Mouse (Mus musculus): ENCODE results near the gene Arhgef7. TPM values are rescaled to one million over a fixed set of nuclear protein-coding genes. Genes with fewer than 3 reads are reported as not detected.

Arhgef7 gene
- polyA plus RNA-seq, 1 experiment from 2014 or later = 71.1 TPM

DNA sequence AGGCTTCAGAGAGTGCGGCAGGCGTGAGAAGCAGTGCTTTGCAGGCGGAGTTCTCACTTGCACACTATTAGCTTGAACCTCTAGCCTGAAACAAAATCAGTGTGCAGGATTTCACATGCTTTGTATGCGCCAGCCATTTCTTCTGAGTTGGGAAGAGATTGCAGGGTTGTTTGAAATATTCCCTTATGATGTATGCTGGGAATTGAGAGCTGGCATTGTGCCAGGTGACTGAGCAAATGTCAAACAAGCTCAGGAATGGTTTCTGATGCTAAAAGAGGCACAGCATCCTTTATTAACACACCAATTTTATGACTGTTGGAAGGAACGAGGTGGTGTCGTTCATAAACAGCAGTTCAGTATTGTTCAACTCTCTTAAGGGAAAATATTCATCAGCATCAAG, 78.7 kb downstream of the Arhgef7 start:
- peaks cover 34% of the 10 kb centered on the region for H3K36me3 ChIP-seq (ENCODE audit: control insufficient read depth, insufficient read depth, low read length)
- DNase-seq (ENCODE audit: low spot score) (no peak), ATAC-seq (ENCODE audit: insufficient read depth, low FRiP score, low TSS enrichment) (no peak)
- no peak overlapping the region for H3K9ac ChIP-seq (ENCODE audit: low read length)
- H3K4me2 ChIP-seq (ENCODE audit: low read depth) = no peak overlapping the region
- H3K9me3 ChIP-seq (ENCODE audit: control insufficient read depth, low read length) = no peaks in the 10 kb centered on the region
- no peak overlapping the region for H3K27ac ChIP-seq (ENCODE audit: low read depth, low read length)
- no peaks in the 10 kb centered on the region for H3K4me1 ChIP-seq (ENCODE audit: control insufficient read depth, insufficient read depth, low read length)
- H3K4me3 ChIP-seq (ENCODE audit: low read depth, low read length) = no peak overlapping the region
- H3K27me3 ChIP-seq (ENCODE audit: control insufficient read depth, insufficient read depth, low read length) = no peaks in the 10 kb centered on the region
- WGBS = 90% methylated on average over 6 of the region's 6 CpGs

GRCm38 (mm10) chr8:11807361-11807760, 79.8 kb downstream of the Arhgef7 start:
- no peak for ATAC-seq (ENCODE audit: insufficient read depth, low FRiP score, low TSS enrichment)
- no peak overlapping the region for H3K9ac ChIP-seq (ENCODE audit: low read length)
- H3K27me3 ChIP-seq (ENCODE audit: control insufficient read depth, insufficient read depth, low read length) = no peaks in the 10 kb centered on the region
- H3K36me3 ChIP-seq (ENCODE audit: control insufficient read depth, insufficient read depth, low read length) = peaks cover 37% of the 10 kb centered on the region
- 87% methylated on average over 3 of the region's 3 CpGs for WGBS
- no peak for DNase-seq (ENCODE audit: low spot score)
- no peaks in the 10 kb centered on the region for H3K4me1 ChIP-seq (ENCODE audit: control insufficient read depth, insufficient read depth, low read length)
- H3K9me3 ChIP-seq (ENCODE audit: control insufficient read depth, low read length) = no peaks in the 10 kb centered on the region
- H3K27ac ChIP-seq (ENCODE audit: low read depth, low read length) = no peak overlapping the region
- no peak overlapping the region for H3K4me2 ChIP-seq (ENCODE audit: low read depth)
- H3K4me3 ChIP-seq (ENCODE audit: low read depth, low read length) = no peak overlapping the region

DNA sequence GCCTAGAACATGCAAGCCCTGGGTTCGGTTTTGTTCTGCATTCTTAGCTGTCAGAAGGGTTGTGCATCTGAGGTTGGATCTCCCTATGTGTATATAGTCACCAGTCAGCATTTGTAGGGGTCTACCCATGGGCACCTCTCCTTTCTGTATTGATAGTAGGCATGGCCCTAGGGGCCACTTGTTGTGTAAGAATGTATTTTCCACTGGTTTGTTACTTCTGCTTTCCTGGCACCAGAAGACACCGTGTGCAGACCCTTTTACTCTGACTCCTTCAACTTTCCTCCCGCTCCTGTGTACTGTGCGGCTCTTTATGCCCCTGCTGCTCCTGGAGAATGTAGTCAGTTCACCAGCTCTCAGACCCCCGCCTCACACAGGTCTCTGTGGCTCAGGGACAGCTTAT, 80.5 kb downstream of the Arhgef7 start:
- H3K4me1 ChIP-seq (ENCODE audit: control insufficient read depth, insufficient read depth, low read length) = no peaks in the 10 kb centered on the region
- no peak for DNase-seq (ENCODE audit: low spot score)
- WGBS = 96% methylated on average over 5 of the region's 5 CpGs
- ATAC-seq (ENCODE audit: insufficient read depth, low FRiP score, low TSS enrichment) = no peak
- peaks cover 37% of the 10 kb centered on the region for H3K36me3 ChIP-seq (ENCODE audit: control insufficient read depth, insufficient read depth, low read length)
- no peak overlapping the region for H3K27ac ChIP-seq (ENCODE audit: low read depth, low read length)
- H3K4me3 ChIP-seq (ENCODE audit: low read depth, low read length) = no peak overlapping the region
- H3K9ac ChIP-seq (ENCODE audit: low read length) = no peak overlapping the region
- H3K27me3 ChIP-seq (ENCODE audit: control insufficient read depth, insufficient read depth, low read length) = no peaks in the 10 kb centered on the region
- no peaks in the 10 kb centered on the region for H3K9me3 ChIP-seq (ENCODE audit: control insufficient read depth, low read length)
- H3K4me2 ChIP-seq (ENCODE audit: low read depth) = no peak overlapping the region

GRCm38 (mm10) chr8:11810426-11810825, 82.9 kb downstream of the Arhgef7 start:
- WGBS = 93% methylated on average over 5 of the region's 5 CpGs
- peaks cover 37% of the 10 kb centered on the region for H3K36me3 ChIP-seq (ENCODE audit: control insufficient read depth, insufficient read depth, low read length)
- ATAC-seq (ENCODE audit: insufficient read depth, low FRiP score, low TSS enrichment) = no peak

DNA sequence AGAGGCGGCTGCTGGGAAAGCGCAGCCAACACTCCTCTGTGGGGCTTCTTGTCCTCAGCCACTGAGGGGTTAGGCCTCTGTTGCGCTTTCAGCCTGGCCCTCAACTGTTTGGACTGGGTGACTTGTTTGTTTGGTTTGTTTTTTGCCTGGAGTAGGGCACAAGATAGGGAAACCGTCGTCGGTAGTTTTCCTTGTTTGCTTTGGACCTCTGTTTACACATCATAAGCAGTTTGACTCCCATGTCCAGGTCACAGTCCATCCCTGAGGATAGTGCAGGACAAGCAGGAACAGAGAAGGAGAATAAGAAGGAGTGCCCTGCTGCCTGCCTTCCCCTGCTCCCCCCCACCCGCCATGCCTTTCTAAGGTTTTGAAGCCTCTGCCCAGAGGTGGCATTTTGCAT, 86.3 kb downstream of the Arhgef7 start:
- no peak overlapping the region for H3K27ac ChIP-seq (ENCODE audit: low read depth, low read length)
- H3K4me3 ChIP-seq (ENCODE audit: low read depth, low read length) = no peak overlapping the region
- no peaks in the 10 kb centered on the region for H3K4me1 ChIP-seq (ENCODE audit: control insufficient read depth, insufficient read depth, low read length)
- DNase-seq (ENCODE audit: low spot score) (no peak), ATAC-seq (ENCODE audit: insufficient read depth, low FRiP score, low TSS enrichment) (no peak)
- H3K4me2 ChIP-seq (ENCODE audit: low read depth) = no peak overlapping the region
- no peaks in the 10 kb centered on the region for H3K9me3 ChIP-seq (ENCODE audit: control insufficient read depth, low read length)
- WGBS = 79% methylated on average over 7 of the region's 7 CpGs
- peaks cover 34% of the 10 kb centered on the region for H3K36me3 ChIP-seq (ENCODE audit: control insufficient read depth, insufficient read depth, low read length)
- H3K27me3 ChIP-seq (ENCODE audit: control insufficient read depth, insufficient read depth, low read length) = no peaks in the 10 kb centered on the region
- H3K9ac ChIP-seq (ENCODE audit: low read length) = no peak overlapping the region

More at GRCm38 (mm10) chr8:11810426-11810825, 82.9 kb downstream of the Arhgef7 start:
- Histone ChIP-seq H3K27me3 (ENCODE audit: control insufficient read depth, insufficient read depth, low read length) (no peaks in the 10 kb centered on the region), H3K4me1 (ENCODE audit: control insufficient read depth, insufficient read depth, low read length) (no peaks in the 10 kb centered on the region), H3K9me3 (ENCODE audit: control insufficient read depth, low read length) (no peaks in the 10 kb centered on the region), H3K4me3 (ENCODE audit: low read depth, low read length) (no peak overlapping the region), H3K27ac (ENCODE audit: low read depth, low read length) (no peak overlapping the region), H3K9ac (ENCODE audit: low read length) (no peak overlapping the region), H3K4me2 (ENCODE audit: low read depth) (no peak overlapping the region)
- DNase-seq (ENCODE audit: low spot score) = no peak

- DNase-seq (ENCODE audit: low spot score) (no peak), ATAC-seq (ENCODE audit: insufficient read depth, low FRiP score, low TSS enrichment) (no peak)
- Histone ChIP-seq H3K27me3 (ENCODE audit: control insufficient read depth, insufficient read depth, low read length) (no peaks in the 10 kb centered on the region), H3K4me2 (ENCODE audit: low read depth) (no peak overlapping the region), H3K27ac (ENCODE audit: low read depth, low read length) (no peak overlapping the region), H3K36me3 (ENCODE audit: control insufficient read depth, insufficient read depth, low read length) (peaks cover 38% of the 10 kb centered on the region), H3K4me3 (ENCODE audit: low read depth, low read length) (no peak overlapping the region), H3K4me1 (ENCODE audit: control insufficient read depth, insufficient read depth, low read length) (no peaks in the 10 kb centered on the region), H3K9me3 (ENCODE audit: control insufficient read depth, low read length) (no peaks in the 10 kb centered on the region), H3K9ac (ENCODE audit: low read length) (no peak overlapping the region)
- 92% methylated on average over 7 of the region's 7 CpGs for WGBS
These were observed 87.7 kb downstream of the Arhgef7 start for GRCm38 (mm10) chr8:11815206-11815605.

DNA sequence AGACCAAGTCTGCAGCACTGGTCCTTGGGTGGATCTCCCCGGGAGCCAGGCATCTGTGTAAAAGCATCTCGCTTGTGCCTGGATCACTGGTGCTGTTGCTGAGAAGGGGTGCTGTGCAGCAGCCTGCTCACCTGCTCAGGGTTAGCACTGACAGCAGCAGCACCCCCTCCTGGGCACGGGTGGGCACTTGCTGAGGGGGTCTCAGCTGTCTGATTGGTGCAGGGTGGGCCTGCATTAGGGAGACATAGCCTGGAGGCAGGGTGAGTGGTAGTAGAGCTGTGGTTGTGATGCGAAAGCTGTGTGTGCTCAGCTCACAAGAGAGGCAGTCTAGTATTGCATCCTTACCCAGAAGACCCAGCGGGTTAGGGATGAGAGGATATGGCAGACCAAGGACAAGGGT, 92.6 kb downstream of the Arhgef7 start:
- no peaks in the 10 kb centered on the region for H3K27me3 ChIP-seq (ENCODE audit: control insufficient read depth, insufficient read depth, low read length)
- no peak for ATAC-seq (ENCODE audit: insufficient read depth, low FRiP score, low TSS enrichment)
- 91% methylated on average over 5 of the region's 5 CpGs for WGBS
- H3K36me3 ChIP-seq (ENCODE audit: control insufficient read depth, insufficient read depth, low read length) = peaks cover 37% of the 10 kb centered on the region
- H3K4me2 ChIP-seq (ENCODE audit: low read depth) = no peak overlapping the region
- no peak overlapping the region for H3K4me3 ChIP-seq (ENCODE audit: low read depth, low read length)
- no peak overlapping the region for H3K9ac ChIP-seq (ENCODE audit: low read length)
- no peaks in the 10 kb centered on the region for H3K4me1 ChIP-seq (ENCODE audit: control insufficient read depth, insufficient read depth, low read length)
- no peak overlapping the region for H3K27ac ChIP-seq (ENCODE audit: low read depth, low read length)
- no peak for DNase-seq (ENCODE audit: low spot score)
- no peaks in the 10 kb centered on the region for H3K9me3 ChIP-seq (ENCODE audit: control insufficient read depth, low read length)

- Histone ChIP-seq H3K27ac (ENCODE audit: low read depth, low read length) (no peak overlapping the region), H3K9ac (ENCODE audit: low read length) (no peak overlapping the region), H3K27me3 (ENCODE audit: control insufficient read depth, insufficient read depth, low read length) (no peaks in the 10 kb centered on the region), H3K4me2 (ENCODE audit: low read depth) (no peak overlapping the region), H3K9me3 (ENCODE audit: control insufficient read depth, low read length) (no peaks in the 10 kb centered on the region), H3K36me3 (ENCODE audit: control insufficient read depth, insufficient read depth, low read length) (peaks cover 39% of the 10 kb centered on the region), H3K4me1 (ENCODE audit: control insufficient read depth, insufficient read depth, low read length) (no peaks in the 10 kb centered on the region), H3K4me3 (ENCODE audit: low read depth, low read length) (no peak overlapping the region)
- DNase-seq (ENCODE audit: low spot score) (no peak), ATAC-seq (ENCODE audit: insufficient read depth, low FRiP score, low TSS enrichment) (no peak)
- 84% methylated on average over 5 of the region's 5 CpGs for WGBS
These were observed 93.0 kb downstream of the Arhgef7 start for GRCm38 (mm10) chr8:11820568-11820967.

DNA sequence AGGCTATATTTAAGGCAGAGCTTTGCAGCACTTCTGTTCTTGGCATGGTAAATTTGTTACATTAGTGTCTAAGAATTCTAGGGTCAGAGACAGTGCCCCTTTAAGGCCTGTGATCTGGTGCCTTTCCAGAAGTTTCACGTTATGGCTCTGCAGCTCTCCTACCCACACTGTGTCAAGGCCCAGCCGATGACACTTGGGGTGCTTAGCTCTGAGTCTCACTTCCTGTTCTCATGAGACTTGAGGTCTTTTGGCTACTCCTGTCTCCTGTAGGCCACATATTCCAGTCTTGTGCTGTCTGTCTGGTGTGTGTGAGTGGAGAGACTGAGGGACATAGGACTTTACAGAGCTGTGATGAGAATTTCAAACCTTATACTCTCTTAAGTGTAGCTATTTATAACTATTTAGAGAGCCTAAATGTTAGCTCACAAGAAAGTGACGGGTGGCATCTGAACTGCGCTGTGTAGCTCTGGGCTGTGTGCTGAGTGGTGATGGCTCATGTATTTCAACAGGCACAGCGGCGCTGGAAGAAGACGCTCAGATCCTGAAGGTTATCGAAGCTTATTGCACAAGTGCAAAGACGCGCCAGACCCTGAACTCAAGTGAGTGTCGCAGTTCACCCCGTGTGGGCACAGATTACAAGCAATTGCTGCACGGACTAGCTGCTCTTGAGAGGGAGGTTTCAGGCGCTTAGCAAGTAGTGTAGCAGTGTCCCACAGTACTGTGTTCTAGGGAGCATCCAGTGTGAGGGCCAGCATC, 94.1 kb downstream of the Arhgef7 start:
- Histone ChIP-seq H3K27ac (ENCODE audit: low read depth, low read length) (no peak overlapping the region), H3K27me3 (ENCODE audit: control insufficient read depth, insufficient read depth, low read length) (no peaks in the 10 kb centered on the region), H3K4me3 (ENCODE audit: low read depth, low read length) (no peak overlapping the region), H3K9ac (ENCODE audit: low read length) (no peak overlapping the region), H3K4me2 (ENCODE audit: low read depth) (no peak overlapping the region), H3K9me3 (ENCODE audit: control insufficient read depth, low read length) (no peaks in the 10 kb centered on the region), H3K36me3 (ENCODE audit: control insufficient read depth, insufficient read depth, low read length) (peaks cover 33% of the 10 kb centered on the region), H3K4me1 (ENCODE audit: control insufficient read depth, insufficient read depth, low read length) (no peaks in the 10 kb centered on the region)
- ATAC-seq (ENCODE audit: insufficient read depth, low FRiP score, low TSS enrichment) = no peak
- WGBS = 95% methylated on average over 14 of the region's 14 CpGs
- DNase-seq (ENCODE audit: low spot score) = no peak
